Mouse (Mus musculus) bone marrow macrophage, adult 2 months (primary cell): ENCODE data around the gene Lekr1. TPM values are rescaled to one million over a fixed set of nuclear protein-coding genes. Genes with fewer than 3 reads are reported as not detected.

Experiments used
- H3K27ac ChIP-seq: 2 replicates; pipeline ENCODE4 v1.5.1; 2012; ENCODE audit warnings: low read depth, low read length; ENCODE audit not compliant: insufficient read depth
- H3K4me1 ChIP-seq: 2 replicates; pipeline ENCODE4 v1.6.1; 2012; ENCODE audit warnings: low read length; ENCODE audit not compliant: control insufficient read depth, insufficient read depth
- H3K4me3 ChIP-seq: 2 replicates; pipeline ENCODE4 v1.5.1; 2012; ENCODE audit warnings: mild to moderate bottlenecking, low read length, moderate library complexity; ENCODE audit not compliant: insufficient read depth
- CTCF ChIP-seq: IDR thresholded peaks from 2 replicates; pipeline ENCODE4 v1.5.1; 2012; ENCODE audit warnings: low read depth, mild to moderate bottlenecking, low read length, moderate library complexity
- POLR2A ChIP-seq: IDR thresholded peaks from 2 replicates; pipeline ENCODE4 v1.6.1; 2012; ENCODE audit warnings: mild to moderate bottlenecking, low read depth, low read length, borderline replicate concordance
- polyA plus RNA-seq: library from polyadenylated mRNA; stranded (reverse); fragments of >200 nt; gene quantifications from 2 replicates; pipeline ENCODE4 v1.2.4, GENCODE M21; 2012; ENCODE audit not compliant: missing spikeins, insufficient read depth, insufficient read length

The Lekr1 gene
- polyA plus RNA-seq, 1 experiment: 2.1 TPM

- TF ChIP-seq POLR2A: no peak
- TF ChIP-seq CTCF: no peak
- Histone ChIP-seq H3K4me3 (no peak overlapping the region), H3K27ac (no peak overlapping the region), H3K4me1 (no peaks in the 10 kb centered on the region)
These were observed 7.7 kb downstream of the Lekr1 start for GRCm38 (mm10) chr3:65673725-65674124.

GRCm38 (mm10) chr3:65680612-65681011 lies 14.6 kb downstream of the Lekr1 start:
- Histone ChIP-seq H3K27ac (no peak overlapping the region), H3K4me1 (no peaks in the 10 kb centered on the region), H3K4me3 (no peak overlapping the region)
- TF ChIP-seq POLR2A: no peak
- TF ChIP-seq CTCF: no peak

- TF ChIP-seq CTCF: no peak
- TF ChIP-seq POLR2A: no peak
- no peaks in the 10 kb centered on the region for H3K4me1 ChIP-seq
These were observed 23.7 kb downstream of the Lekr1 start for GRCm38 (mm10) chr3:65689705-65690104.

GRCm38 (mm10) chr3:65690850-65691249 lies 24.8 kb downstream of the Lekr1 start:
- no peaks in the 10 kb centered on the region for H3K4me1 ChIP-seq
- no peak overlapping the region for H3K27ac ChIP-seq
- H3K4me3 ChIP-seq: no peak overlapping the region
- TF ChIP-seq CTCF: no peak

More at GRCm38 (mm10) chr3:65689705-65690104, 23.7 kb downstream of the Lekr1 start:
- H3K4me3 ChIP-seq: no peak overlapping the region
- no peak overlapping the region for H3K27ac ChIP-seq

- H3K4me1 ChIP-seq: no peaks in the 10 kb centered on the region
- no peak overlapping the region for H3K27ac ChIP-seq
- TF ChIP-seq CTCF (no peak), POLR2A (no peak)
- H3K4me3 ChIP-seq: no peak overlapping the region
These were observed 33.7 kb downstream of the Lekr1 start for GRCm38 (mm10) chr3:65699704-65700103.

- Histone ChIP-seq H3K4me1 (no peaks in the 10 kb centered on the region), H3K4me3 (no peak overlapping the region), H3K27ac (no peak overlapping the region)
- TF ChIP-seq CTCF: no peak
- TF ChIP-seq POLR2A: no peak
These were observed 48.3 kb downstream of the Lekr1 start for GRCm38 (mm10) chr3:65714372-65714771.

- Histone ChIP-seq H3K27ac (no peak overlapping the region), H3K4me3 (no peak overlapping the region), H3K4me1 (no peaks in the 10 kb centered on the region)
- no peak for TF ChIP-seq CTCF
- TF ChIP-seq POLR2A: no peak
These were observed 51.4 kb downstream of the Lekr1 start for GRCm38 (mm10) chr3:65717406-65717805.

- Histone ChIP-seq H3K4me1 (no peaks in the 10 kb centered on the region), H3K4me3 (no peak overlapping the region), H3K27ac (no peak overlapping the region)
- TF ChIP-seq POLR2A (no peak), CTCF (no peak)
These were observed 56.9 kb downstream of the Lekr1 start for GRCm38 (mm10) chr3:65722897-65723296.

- TF ChIP-seq CTCF (no peak), POLR2A (no peak)
- no peaks in the 10 kb centered on the region for H3K4me1 ChIP-seq
- H3K4me3 ChIP-seq: no peak overlapping the region
- H3K27ac ChIP-seq: no peak overlapping the region
These were observed 57.6 kb downstream of the Lekr1 start for GRCm38 (mm10) chr3:65723664-65724063.

GRCm38 (mm10) chr3:65737816-65738215 lies 71.8 kb downstream of the Lekr1 start:
- Histone ChIP-seq H3K4me3 (no peak overlapping the region), H3K4me1 (peaks cover 3% of the 10 kb centered on the region; the same call in 1 of the 2 replicates), H3K27ac (no peak overlapping the region)
- TF ChIP-seq CTCF (no peak), POLR2A (no peak)

- Histone ChIP-seq H3K4me1 (peaks cover 5% of the 10 kb centered on the region), H3K4me3 (no peak overlapping the region), H3K27ac (no peak overlapping the region)
- TF ChIP-seq CTCF (no peak), POLR2A (no peak)
These were observed 78.9 kb downstream of the Lekr1 start for GRCm38 (mm10) chr3:65744936-65745335.
